Mouse (Mus musculus) neural tube, embryonic 12.5 days (tissue): Measurements from ENCODE around the gene Mrfap1. TPM values are rescaled to one million over a fixed set of nuclear protein-coding genes. Genes with fewer than 3 reads are reported as not detected.

Experiments used
- ATAC-seq: fragments of 200-750 bp; cut with Nextera tagmentation; 2 replicates; pipeline ENCODE4 v1.8.0; 2017; ENCODE audit warnings: low read depth, mild to moderate bottlenecking, moderate TSS enrichment, moderate library complexity; ENCODE audit not compliant: low FRiP score
- H3K27ac ChIP-seq: fragments of 300-500 bp; sonication (generic); 2 replicates; pipeline ENCODE4 v1.5.1; 2016
- H3K27me3 ChIP-seq: fragments of 300-500 bp; sonication (generic); replicated peaks from 2 replicates; pipeline ENCODE4 v1.6.1; 2016; ENCODE audit warnings: mild to moderate bottlenecking
- H3K36me3 ChIP-seq: fragments of 300-500 bp; sonication (generic); 2 replicates; pipeline ENCODE4 v1.6.1; 2016; ENCODE audit warnings: mild to moderate bottlenecking
- H3K4me1 ChIP-seq: fragments of 300-500 bp; sonication (generic); 2 replicates; pipeline ENCODE4 v1.6.1; 2016
- H3K4me2 ChIP-seq: fragments of 300-500 bp; sonication (generic); replicated peaks from 2 replicates; pipeline ENCODE4 v1.6.1; 2016; ENCODE audit warnings: mild to moderate bottlenecking
- H3K4me3 ChIP-seq: fragments of 300-500 bp; sonication (generic); 2 replicates; pipeline ENCODE4 v1.5.1; 2016
- H3K9ac ChIP-seq: fragments of 300-500 bp; sonication (generic); 2 replicates; pipeline ENCODE4 v1.6.1; 2016; ENCODE audit warnings: mild to moderate bottlenecking
- H3K9me3 ChIP-seq: fragments of 300-500 bp; sonication (generic); 2 replicates; pipeline ENCODE4 v1.6.1; 2016; ENCODE audit warnings: mild to moderate bottlenecking
- WGBS: fragments of 180-500 bp; shearing (Covaris S2); methylation state at CpG from one replicate; pipeline ENCODE4 v1.1.7; 2016; 5-methylcytosine and 5-hydroxymethylcytosine counted together
- polyA plus RNA-seq: library from polyadenylated mRNA; unstranded; fragments of >200 nt; fragmentation: Nextera tagmentation; extraction: Ambion mirVana; gene quantifications from 2 replicates; pipeline ENCODE4 v1.2.1, GENCODE M21; 2016

Gene Mrfap1
- polyA plus RNA-seq, 1 experiment from 2014 or later = 472 TPM

DNA sequence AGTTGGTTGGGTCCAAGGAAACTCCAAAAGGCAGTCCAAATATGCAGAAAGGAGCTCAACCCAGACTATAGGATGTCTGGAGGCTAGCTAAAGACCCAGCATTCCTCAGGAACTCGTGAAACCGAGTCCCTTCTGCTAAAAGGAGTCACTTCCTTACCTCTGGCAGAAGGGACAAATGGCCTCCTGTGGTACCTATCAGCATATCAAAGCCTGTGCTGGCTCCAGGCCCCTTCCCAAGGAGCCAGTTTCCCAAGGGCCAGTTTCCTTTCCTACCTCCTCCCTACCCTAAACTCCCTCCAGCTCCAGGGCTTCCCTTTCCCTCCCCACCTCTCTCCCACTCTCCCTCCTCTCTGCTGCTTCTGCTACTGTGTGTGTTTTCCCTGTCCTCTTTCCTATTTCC is 19.4 kb downstream of the Mrfap1 start:
- Histone ChIP-seq H3K4me3 (no peak overlapping the region), H3K9ac (no peak overlapping the region), H3K27ac (no peak overlapping the region), H3K27me3 (no peaks in the 10 kb centered on the region), H3K36me3 (no peaks in the 10 kb centered on the region), H3K4me1 (no peaks in the 10 kb centered on the region), H3K4me2 (no peak overlapping the region), H3K9me3 (peaks cover 9% of the 10 kb centered on the region; the same call in 1 of the 2 replicates)
- 4% methylated on average over 2 of the region's 2 CpGs for WGBS
- no peak for ATAC-seq

GRCm38 (mm10) chr5:36776021-36776575 is 20.5 kb downstream of the Mrfap1 start:
- Histone ChIP-seq H3K27me3 (no peaks in the 10 kb centered on the region), H3K9ac (0 out of 2 replicates have a peak overlapping the region, but pooled peaks have one; percentile 3), H3K4me2 (no peak overlapping the region), H3K4me3 (no peak overlapping the region), H3K4me1 (no peaks in the 10 kb centered on the region), H3K36me3 (no peaks in the 10 kb centered on the region), H3K9me3 (peaks cover 9% of the 10 kb centered on the region; the same call in 1 of the 2 replicates), H3K27ac (no peak overlapping the region)
- ATAC-seq = no peak
- WGBS = 49% methylated on average over 9 of the region's 9 CpGs

DNA sequence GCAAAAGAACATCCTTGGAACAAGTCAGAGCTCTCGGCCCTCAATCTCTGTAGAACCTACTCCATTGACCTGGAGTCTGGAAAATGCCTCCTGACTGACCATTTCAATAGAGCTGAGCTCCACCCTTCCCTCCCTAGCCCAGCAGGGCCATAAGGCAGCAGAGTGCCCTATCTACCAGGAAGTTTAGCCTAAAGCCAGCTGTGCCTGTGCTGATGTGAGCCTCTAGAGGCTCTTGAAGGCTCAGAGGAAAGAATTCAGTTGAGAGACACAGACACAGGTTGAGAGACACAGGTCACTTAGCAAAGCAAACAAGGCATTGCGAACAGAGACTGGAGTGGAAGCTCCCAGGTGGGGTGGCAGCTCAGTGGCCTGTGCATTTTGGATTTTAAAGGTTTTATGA is 21.3 kb downstream of the Mrfap1 start:
- Histone ChIP-seq H3K9me3 (peaks cover 5% of the 10 kb centered on the region; the same call in 1 of the 2 replicates), H3K4me2 (no peak overlapping the region), H3K36me3 (no peaks in the 10 kb centered on the region), H3K4me3 (no peak overlapping the region), H3K9ac (no peak overlapping the region), H3K4me1 (no peaks in the 10 kb centered on the region), H3K27ac (no peak overlapping the region), H3K27me3 (no peaks in the 10 kb centered on the region)
- no peak for ATAC-seq
- WGBS = 79% methylated on average over 2 of the region's 2 CpGs

DNA sequence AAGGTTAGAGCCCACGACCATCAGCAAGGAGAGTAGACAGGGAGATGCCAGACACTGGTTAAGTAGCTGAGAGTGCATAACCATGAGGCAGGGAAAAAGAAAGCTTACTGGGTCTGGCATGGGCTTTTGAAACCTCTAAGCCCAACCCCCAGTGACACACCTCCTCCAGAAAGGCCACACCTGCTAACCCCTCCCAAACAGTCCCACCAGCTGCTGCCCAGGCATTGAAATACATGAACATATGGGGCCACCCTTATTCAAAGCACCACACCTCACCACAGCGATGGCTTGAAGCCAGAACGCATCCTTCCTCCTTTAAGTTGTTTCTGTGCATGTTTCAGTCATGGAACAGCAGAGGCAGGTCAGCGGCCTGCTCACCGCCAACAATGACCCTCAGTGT is 24.0 kb downstream of the Mrfap1 start:
- H3K4me3 ChIP-seq = no peak overlapping the region
- H3K27ac ChIP-seq = no peak overlapping the region
- 74% methylated on average over 5 of the region's 5 CpGs for WGBS
- H3K36me3 ChIP-seq = no peaks in the 10 kb centered on the region
- no peaks in the 10 kb centered on the region for H3K9me3 ChIP-seq
- ATAC-seq = no peak
- no peak overlapping the region for H3K9ac ChIP-seq
- no peak overlapping the region for H3K4me2 ChIP-seq
- no peaks in the 10 kb centered on the region for H3K27me3 ChIP-seq
- peaks cover 5% of the 10 kb centered on the region; the same call in 1 of the 2 replicates for H3K4me1 ChIP-seq

DNA sequence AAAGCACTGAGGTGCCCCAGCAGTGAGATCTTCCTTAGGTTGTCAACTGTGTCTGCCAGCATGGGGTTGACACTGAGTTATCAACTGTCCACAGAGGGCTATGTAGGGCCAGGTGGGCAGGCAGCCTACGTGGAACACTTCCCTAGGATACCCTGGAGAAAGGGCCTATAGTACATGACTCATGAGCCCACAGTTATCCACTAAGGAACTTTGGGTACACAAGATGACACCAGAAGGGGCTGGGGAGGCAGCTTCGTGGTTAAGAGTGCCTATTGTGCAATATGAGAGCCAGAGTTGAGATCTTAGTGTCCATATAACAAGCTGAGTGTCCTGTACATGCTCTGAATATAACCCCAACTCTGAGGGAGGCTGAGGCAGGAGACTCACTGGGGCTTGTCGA is 27.0 kb downstream of the Mrfap1 start:
- 71% methylated on average over 3 of the region's 3 CpGs for WGBS
- H3K27ac ChIP-seq = no peak overlapping the region
- H3K4me2 ChIP-seq = no peak overlapping the region

DNA sequence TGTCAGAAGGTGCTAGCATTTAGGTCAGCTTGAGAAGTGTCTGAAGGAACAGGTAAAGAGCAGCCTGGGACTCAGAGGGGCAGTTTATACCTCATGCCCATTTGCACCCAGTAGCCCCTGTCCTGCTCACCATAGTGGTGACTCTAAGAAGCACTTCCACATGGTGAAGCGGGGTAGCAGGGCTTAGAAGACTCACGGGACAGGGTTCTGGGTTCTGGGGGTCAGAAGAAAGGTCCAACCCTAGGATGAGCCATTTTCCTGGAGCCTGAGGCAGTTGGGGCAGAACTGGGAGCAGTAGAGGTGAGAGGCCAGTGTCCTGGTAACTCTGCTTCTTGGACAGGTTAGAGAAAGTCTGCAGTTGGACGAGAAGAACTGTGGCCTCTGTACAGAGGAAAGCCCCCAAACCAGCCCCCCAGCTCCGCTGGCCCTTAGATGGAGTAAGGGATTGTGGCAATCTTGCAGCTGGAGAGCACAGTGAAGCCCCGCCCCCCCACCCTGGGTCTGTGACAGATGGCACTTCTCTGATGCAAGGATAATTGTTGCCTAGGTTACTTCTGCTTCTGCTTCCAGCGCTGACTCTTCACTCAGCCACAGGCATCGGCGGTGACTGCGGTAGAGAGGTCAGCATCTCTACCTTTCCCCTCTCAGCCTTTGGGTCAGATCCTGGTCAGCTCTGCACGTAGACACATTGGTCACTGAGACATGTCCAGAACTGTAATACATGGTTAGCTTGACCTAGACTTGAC is 29.4 kb downstream of the Mrfap1 start:
- H3K27ac ChIP-seq = no peak overlapping the region
- H3K9ac ChIP-seq = 0 out of 2 replicates have a peak overlapping the region, but pooled peaks have one; percentile 5
- H3K4me1 ChIP-seq = peaks cover 18% of the 10 kb centered on the region
- H3K27me3 ChIP-seq = no peaks in the 10 kb centered on the region
- 24% methylated on average over 10 of the region's 10 CpGs for WGBS
- peak overlapping the region; percentile 26 for H3K4me2 ChIP-seq
- no peaks in the 10 kb centered on the region for H3K36me3 ChIP-seq
- peak; percentile 95 for ATAC-seq
- H3K4me3 ChIP-seq = no peak overlapping the region
- H3K9me3 ChIP-seq = no peaks in the 10 kb centered on the region

More for the DNA sequence above, 27.0 kb downstream of the Mrfap1 start:
- H3K36me3 ChIP-seq = no peaks in the 10 kb centered on the region
- peaks cover 14% of the 10 kb centered on the region for H3K4me1 ChIP-seq
- H3K9ac ChIP-seq = no peak overlapping the region
- no peak overlapping the region for H3K4me3 ChIP-seq
- no peak for ATAC-seq
- no peaks in the 10 kb centered on the region for H3K9me3 ChIP-seq
- H3K27me3 ChIP-seq = no peaks in the 10 kb centered on the region

- Histone ChIP-seq H3K4me1 (0 out of 2 replicates have a peak, but pooled peaks cover 4% of the 10 kb centered on the region), H3K27ac (no peak overlapping the region), H3K4me3 (no peak overlapping the region), H3K9ac (no peak overlapping the region), H3K4me2 (no peak overlapping the region), H3K27me3 (no peaks in the 10 kb centered on the region), H3K9me3 (no peaks in the 10 kb centered on the region), H3K36me3 (no peaks in the 10 kb centered on the region)
- 81% methylated on average over 4 of the region's 4 CpGs for WGBS
- no peak for ATAC-seq
These were observed 36.7 kb downstream of the Mrfap1 start for GRCm38 (mm10) chr5:36759848-36760247.

DNA sequence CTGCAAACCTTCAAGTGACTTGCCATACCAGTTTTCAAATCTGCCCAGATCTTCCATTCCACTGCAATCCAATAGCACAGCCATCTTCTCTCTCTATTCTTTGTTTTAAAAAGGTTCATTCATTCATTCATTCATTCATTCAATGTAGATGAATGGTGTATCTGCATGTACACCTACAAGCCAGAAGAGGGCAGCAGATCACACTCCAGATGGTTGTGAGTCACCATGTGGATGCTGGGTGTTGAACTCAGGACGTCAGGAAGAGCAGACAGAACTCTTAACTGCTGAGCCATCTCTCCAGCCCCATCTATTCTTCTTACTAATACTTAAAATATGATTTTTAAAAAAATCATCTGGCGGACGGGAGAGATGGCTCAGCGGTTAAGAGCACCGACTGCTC is 39.5 kb downstream of the Mrfap1 start:
- no peaks in the 10 kb centered on the region for H3K9me3 ChIP-seq
- H3K27ac ChIP-seq = no peak overlapping the region
- H3K9ac ChIP-seq = no peak overlapping the region
- WGBS = 69% methylated on average over 5 of the region's 5 CpGs
- H3K27me3 ChIP-seq = no peaks in the 10 kb centered on the region; the same call in 1 of the 2 replicates
- no peak for ATAC-seq
- no peak overlapping the region for H3K4me3 ChIP-seq
- no peaks in the 10 kb centered on the region for H3K36me3 ChIP-seq
- no peak overlapping the region for H3K4me2 ChIP-seq
- H3K4me1 ChIP-seq = no peaks in the 10 kb centered on the region

DNA sequence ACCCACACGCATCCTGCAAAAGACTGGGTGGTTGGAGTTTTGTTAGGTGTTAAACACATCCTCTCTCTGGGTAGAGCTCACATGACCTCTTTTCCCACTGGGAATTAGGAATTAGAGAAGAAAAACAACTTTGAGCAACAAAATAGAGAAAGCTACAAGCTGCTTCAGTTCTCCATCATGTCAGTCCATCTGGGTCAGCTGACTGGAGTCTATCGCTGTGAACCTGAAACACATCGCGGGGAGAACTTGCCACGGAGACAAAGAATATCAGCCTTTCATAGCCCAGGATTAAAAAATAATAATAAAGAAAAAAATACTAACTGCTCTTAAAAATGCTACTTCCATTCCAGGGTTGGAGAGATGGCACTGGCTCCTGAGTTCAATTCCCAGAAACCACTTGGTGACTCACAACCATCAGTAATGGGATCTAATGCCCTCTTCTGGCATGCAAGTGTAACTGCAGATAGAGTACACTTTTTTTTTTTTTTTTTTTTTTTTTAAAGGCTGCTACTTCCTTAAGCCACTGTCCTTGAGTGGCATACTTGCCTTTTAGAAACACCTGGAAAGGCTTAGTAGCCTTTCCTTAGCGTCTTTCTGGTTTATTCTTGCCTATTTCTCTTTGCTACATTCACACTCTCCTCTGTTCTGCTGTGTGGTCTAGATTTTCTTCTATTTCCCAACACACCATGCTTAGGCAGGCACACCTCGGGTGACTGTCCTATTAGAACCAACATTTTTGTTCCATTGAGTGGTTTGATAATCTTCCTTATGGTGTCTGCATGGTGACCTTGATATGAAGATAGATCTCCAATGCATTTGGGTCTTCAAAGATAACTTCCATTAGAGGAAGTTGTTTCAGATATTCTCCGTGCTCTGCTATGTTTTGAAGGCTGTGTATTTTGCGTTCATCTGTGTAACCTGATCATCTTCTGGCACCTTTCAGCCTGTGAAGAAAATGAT is 46.2 kb downstream of the Mrfap1 start:
- Histone ChIP-seq H3K9ac (no peak overlapping the region), H3K27ac (no peak overlapping the region), H3K4me3 (no peak overlapping the region), H3K36me3 (no peaks in the 10 kb centered on the region), H3K4me1 (peaks cover 16% of the 10 kb centered on the region), H3K9me3 (no peaks in the 10 kb centered on the region), H3K4me2 (no peak overlapping the region), H3K27me3 (no peaks in the 10 kb centered on the region; the same call in 1 of the 2 replicates)
- no peak for ATAC-seq
- 75% methylated on average over 9 of the region's 9 CpGs for WGBS

GRCm38 (mm10) chr5:36748536-36749061 is 48.0 kb downstream of the Mrfap1 start, which contains the start of gene Bloc1s4:
Gene Bloc1s4 (minus strand): TSS chr5:36748650.
- 5% methylated on average over 31 of the region's 31 CpGs for WGBS

GRCm38 (mm10) chr5:36747794-36748535 is 48.6 kb downstream of the Mrfap1 start:
- Histone ChIP-seq H3K4me3 (peak overlapping the region; percentile 99), H3K27me3 (no peaks in the 10 kb centered on the region), H3K9ac (peak overlapping the region; percentile 92), H3K27ac (no peak overlapping the region), H3K9me3 (no peaks in the 10 kb centered on the region), H3K36me3 (no peaks in the 10 kb centered on the region), H3K4me2 (peak overlapping the region; percentile 98), H3K4me1 (peaks cover 16% of the 10 kb centered on the region)
- WGBS = 3% methylated on average over 76 of the region's 76 CpGs
- ATAC-seq = peak; percentile 59

More at GRCm38 (mm10) chr5:36748536-36749061, 48.0 kb downstream of the Mrfap1 start, which contains the start of gene Bloc1s4:
- H3K27ac ChIP-seq = no peak within 1 kb of the TSS
- no peaks in the 10 kb centered on the region for H3K9me3 ChIP-seq
- ATAC-seq = peak; percentile 94
- no peaks in the 10 kb centered on the region; the same call in 1 of the 2 replicates for H3K27me3 ChIP-seq
- H3K9ac ChIP-seq = peak within 1 kb of the TSS; percentile 92
- no peaks in the 10 kb centered on the region for H3K36me3 ChIP-seq
- H3K4me3 ChIP-seq = peak within 1 kb of the TSS; percentile 99
- H3K4me2 ChIP-seq = peak within 1 kb of the TSS; percentile 98
- peaks cover 16% of the 10 kb centered on the region for H3K4me1 ChIP-seq
